Mouse (Mus musculus): ENCODE measurements around the gene Cntnap2.
"Not testable (repeated sequence)": the region's sequence is repeated elsewhere in the genome, so short reads cannot be mapped to it uniquely, and the experiment has no call there.

Gene Cntnap2

GRCm38 (mm10) chr6:47267236-47267635, 2208.1 kb downstream of the Cntnap2 start:
- no peak for DNase-seq

DNA sequence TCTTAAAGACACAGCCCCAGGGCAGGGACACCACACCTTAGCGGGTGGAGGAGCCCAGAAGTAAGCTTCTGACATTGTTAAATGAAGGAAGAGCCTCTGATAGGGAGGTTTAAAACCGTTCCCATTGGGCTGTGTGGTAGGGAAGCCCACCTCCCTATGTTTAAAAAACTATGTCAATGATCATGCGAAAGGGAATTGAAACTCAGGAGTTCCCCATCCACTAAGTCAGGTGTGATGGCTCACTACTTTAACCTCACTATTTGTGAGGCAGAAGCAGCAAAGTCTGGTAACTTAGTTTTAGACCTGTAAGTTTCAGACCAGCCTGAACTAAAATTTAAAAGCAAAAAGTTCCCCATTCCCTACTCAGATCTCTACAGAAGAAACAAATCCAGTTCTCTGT, 2210.3 kb downstream of the Cntnap2 start:
- no peak for DNase-seq

DNA sequence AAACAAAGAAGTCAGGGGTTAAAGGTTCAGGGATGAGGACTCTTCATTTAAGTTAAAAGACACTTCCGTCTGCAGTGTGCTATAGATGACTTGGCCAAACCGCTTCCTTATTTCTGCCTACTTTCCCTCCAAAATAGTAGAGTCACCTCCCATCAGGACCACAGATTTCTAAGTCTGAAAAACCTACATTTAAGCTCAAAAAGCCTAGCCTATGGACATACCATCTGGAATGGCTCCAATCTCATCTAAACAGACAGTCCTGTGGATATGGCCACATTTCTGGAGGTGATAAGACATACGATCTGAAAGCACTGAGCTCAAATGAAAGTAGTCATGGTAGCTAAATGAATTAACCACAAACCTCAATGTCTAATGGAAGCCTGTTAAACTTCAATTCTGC, 2212.4 kb downstream of the Cntnap2 start:
- DNase-seq, result no peak

DNA sequence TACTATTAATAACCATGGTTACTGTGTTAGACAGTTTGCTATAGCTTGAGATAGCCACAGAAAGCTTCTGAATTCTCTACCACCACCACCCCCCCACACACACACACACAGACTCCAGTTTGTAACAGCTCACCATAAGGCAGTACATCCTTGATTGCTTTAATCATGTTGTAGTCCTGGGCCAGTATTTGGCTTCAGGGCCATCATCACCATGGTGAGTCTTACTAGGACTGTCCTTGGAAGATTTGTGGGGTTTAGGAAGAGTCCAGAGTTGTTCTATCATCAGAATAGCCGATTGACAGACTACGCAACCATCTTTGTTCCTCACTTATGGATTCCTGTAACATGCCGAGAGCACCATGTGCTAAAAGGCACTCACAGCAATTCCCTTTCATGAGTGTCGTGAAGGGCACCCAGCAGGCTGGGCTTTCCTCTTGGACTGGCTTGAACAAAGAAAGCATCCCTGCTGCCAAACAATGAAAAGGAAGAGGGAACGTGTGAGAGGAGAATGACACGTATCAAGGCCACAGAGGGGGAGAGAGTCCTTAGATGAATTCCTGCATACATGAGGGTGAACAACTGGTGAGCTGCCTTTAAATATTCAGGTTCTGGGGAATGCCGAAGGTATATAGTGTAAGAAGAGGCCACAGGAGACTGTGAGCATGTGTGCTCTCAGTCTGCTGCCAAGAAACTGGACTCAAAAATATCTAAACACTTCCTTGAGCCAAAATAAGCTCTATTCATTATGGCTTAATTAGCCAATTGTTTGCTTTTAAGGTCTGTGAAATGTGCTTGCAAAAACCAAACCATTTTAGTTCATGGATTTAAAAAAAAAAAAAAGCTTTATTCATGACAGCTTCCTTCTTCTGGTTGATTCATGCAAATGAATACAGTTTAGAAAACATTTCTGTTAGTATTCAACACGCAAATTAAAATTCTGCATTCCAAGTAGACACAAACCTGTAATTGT, 2213.7 kb downstream of the Cntnap2 start:
- no peak for DNase-seq

GRCm38 (mm10) chr6:47275065-47275464, 2215.9 kb downstream of the Cntnap2 start:
- no peak for DNase-seq

GRCm38 (mm10) chr6:47279183-47279582, 2220.0 kb downstream of the Cntnap2 start:
- no peak for DNase-seq

DNA sequence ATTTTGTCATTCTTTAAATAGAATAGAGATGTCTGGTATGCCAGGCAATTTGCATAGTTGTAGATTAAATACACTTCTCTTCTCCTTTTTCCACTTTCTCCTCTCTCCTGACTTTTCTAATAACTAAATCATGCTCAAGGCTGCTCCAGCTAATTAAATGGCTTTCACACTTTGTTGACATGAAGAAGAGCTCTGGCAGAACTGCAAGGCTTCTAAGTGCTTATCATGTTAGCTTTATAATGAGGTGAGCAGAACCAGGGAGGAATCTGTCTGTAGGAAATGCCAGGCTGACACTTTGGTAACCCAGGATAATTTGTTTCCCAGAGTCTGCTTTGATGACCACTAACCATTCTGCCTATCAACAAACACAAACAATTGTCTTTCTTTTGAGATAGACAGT, 2222.4 kb downstream of the Cntnap2 start:
- DNase-seq, result no peak

DNA sequence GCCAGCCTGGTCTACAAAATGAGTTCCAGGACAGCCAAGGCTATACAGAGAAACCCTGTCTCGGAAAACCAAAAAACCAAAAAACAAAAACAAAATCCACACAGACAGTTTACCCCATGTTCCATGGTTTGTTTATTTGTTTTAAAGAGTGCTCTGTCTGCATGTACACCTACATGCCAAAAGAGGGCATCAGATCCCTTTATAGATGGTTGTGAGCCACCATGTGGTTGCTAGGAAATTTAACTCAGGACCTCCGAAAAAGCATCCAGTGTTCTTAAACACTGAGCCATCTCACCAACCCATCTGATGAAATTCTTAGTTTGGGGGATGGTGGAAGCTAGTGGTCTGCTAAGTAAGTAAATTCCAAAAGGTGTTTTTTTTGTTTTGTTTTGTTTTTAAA, 2225.6 kb downstream of the Cntnap2 start:
- no peak for DNase-seq

- no peak for DNase-seq
These were observed 2226.6 kb downstream of the Cntnap2 start for GRCm38 (mm10) chr6:47285742-47286141.

DNA sequence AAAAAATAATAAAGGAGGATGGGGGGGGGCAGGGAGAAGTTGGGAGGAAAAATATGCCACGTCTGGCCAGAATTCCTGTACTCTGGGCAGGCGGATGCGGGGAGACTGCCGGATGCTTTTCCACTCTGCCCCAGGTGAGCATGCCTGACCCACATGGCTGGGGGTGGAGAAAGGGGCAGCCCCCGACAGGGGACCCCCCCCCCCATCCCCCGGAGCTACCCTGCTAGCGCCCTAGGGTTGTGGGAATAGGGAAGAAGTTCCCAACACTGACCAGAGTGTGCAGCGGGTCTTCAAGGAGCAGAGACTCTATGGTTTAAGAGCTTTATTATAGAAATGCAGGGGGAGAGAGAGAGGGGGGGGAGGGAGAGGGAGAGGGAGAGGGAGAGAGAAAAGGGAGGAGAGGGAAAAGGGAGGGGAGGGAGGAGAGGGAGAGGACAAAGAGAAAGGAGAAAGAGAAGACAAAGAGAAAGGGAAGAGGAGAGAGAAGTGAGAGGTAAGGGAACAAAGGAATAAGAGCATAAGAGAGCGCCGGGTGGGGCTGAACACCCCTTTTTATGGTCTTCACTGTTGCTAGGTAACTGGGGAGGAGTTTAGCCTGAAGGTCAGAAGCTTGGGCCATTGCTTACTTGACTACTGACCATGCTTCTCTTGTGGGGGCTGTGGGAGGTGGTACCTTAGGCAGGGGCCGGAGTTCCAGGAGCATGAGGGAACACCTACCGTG, 2227.2 kb downstream of the Cntnap2 start:
- DNase-seq, result not testable (repeated sequence)

- DNase-seq, result no peak
These were observed 2228.6 kb downstream of the Cntnap2 start for GRCm38 (mm10) chr6:47287722-47288121.

DNA sequence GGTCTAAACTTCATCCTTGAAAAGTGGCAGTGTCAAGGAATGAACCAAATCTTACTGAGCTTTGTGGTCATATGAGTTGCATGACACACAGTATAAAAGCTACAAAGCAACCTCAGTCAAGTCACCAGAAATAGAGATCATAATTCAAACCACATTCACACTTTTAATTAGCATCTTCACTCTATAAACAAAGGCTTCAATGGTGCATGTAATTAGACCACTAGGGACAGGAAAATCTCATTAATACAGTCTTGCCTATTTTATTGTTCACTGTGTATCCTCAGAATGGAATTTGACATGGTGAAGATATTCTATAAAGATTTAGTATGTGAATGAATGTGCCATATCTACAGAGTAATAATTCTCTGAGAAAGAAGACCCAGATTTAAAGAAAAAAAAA, 2232.8 kb downstream of the Cntnap2 start:
- no peak for DNase-seq

GRCm38 (mm10) chr6:47292437-47292836, 2233.3 kb downstream of the Cntnap2 start:
- DNase-seq, result no peak

GRCm38 (mm10) chr6:47294433-47294832, 2235.3 kb downstream of the Cntnap2 start:
- DNase-seq, result no peak

DNA sequence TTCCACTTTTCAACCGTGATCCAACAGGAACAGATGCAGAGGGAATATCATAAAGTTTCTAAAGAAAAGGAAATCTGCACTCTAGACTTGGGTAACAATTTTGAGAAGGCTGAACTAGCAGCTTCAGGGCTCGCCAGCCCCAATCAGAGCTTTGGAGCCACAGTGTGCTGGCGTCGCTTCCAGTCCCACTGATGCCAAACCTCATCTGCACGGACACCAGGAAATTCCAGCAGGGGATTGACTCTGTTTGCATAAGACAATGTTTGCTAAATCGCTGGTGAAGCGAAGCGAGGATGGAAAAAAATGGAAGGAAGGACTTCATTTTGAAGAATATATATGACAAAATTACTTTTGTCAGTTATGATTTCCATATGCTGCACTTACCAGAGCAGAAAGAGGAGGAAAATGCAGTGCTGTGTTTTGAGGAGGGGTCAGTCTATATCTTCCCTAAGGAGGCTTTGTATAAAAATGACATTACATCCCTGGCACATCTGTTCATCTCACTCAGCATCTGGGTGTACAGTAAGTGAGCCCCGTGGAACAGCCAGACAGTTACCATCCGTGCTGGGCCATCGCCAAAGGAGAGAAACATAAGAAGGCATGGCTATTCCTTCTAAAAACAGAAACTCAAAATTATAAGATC, 2245.8 kb downstream of the Cntnap2 start:
- no peak for DNase-seq

DNA sequence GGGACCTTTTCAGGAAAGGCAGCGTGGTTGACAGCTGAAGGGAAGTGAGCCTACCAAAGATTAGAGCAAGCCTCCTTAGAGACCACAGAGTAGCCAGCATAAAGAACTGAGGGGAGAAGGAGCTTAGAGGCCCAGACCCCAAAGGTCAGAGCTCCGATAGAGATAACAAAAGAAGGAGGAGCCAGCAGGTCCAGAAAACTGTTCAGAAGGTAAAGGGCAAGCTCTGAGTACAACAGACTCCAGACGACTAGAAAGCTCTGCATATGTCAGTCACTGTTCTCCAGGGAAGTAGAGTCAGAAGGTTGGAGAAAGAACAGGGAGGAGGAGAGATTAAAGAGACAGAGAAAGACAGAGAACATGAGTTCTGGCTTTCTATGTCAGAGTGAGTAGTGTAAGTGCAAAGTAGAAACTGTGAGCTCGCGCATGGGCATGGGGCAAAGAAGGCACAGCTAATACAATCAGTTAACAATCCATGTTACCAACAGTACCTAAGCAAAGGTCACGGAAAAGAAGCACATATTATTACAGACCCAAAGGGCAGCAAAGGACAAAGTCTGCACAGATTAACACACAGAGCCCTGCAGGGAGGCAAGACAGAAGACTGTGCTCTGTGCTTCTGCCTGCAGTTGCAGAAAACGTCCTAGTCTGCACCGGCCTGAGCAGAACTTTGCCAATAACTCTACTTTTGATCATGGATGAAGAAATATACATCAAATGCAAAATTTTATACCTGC, 2247.1 kb downstream of the Cntnap2 start:
- DNase-seq, result no peak

DNA sequence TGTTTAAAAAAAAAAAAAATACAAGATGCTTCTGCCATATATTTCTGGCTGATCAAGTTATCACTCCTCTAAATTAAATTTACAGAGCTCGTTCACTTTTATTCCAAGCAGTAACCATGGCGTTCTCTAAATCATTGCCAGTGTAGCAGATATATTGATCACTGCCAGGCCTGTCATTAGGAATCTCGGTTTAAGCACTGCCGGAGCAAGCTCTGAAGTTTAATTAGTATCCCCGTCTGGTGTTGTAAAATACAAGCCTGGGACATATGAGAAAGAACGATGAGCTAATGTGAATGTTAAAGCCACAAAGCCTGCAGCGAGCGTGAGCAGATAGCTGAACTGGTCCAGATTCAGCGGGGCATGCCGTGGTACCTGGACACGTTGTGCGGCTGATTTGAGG, 2247.8 kb downstream of the Cntnap2 start:
- no peak for DNase-seq

- DNase-seq, result peak; percentile 7 to 14
These were observed 2255.6 kb downstream of the Cntnap2 start for GRCm38 (mm10) chr6:47314507-47315334.

DNA sequence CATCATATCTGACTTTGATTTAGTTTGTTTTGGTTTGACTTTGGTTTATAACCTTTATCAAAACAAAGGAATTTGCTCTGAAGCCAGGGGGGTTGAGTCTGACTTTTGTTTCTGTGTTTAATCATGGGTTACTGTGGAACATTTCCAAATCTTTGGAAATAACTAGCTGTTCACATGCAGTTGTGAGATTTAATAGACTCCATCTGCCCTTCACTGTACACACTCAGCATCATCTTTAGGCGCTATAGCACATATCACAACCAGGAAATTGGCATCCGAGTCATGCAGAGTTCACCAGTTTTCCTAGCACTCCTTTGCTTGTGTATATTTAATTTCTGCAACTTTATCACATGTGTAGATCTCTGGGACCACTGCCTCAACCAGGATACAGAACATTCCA, 2256.3 kb downstream of the Cntnap2 start:
- DNase-seq, result no peak

DNA sequence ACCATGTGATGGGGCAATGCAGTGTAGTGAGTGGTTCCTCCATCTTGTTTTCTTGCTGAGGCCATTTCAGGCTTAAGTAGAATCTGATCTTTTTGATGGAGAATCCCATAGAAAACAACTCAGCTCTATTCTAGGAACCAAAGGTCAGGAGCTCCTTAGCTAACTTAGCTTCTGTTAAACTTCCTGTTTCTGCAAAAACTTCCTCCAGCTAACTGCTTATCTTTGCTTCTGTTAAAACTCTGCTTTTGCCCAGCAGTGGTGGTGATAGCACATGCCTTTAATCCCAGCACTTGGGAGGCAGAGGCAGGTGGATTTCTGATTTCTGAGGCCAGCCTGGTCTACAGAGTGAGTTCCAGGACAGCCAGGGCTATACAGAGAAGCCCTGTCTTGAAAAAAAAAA, 2258.1 kb downstream of the Cntnap2 start:
- DNase-seq, result no peak

GRCm38 (mm10) chr6:47318705-47319104, 2259.5 kb downstream of the Cntnap2 start:
- peak; percentile 26 to 31 for DNase-seq
